Mouse (Mus musculus) adrenal gland, adult 8-10 months (tissue): ENCODE data around the gene Pex5. TPM values are rescaled to one million over a fixed set of nuclear protein-coding genes. Genes with fewer than 3 reads are reported as not detected.
"Not testable (repeated sequence)": the region's sequence is repeated elsewhere in the genome, so short reads cannot be mapped to it uniquely, and the experiment has no call there.

Source experiments
- DNase-seq: peaks from one replicate; pipeline ENCODE4 v3.0.0; 2022
- total RNA-seq, 4 experiments: library from RNA; stranded (reverse); gene quantifications; 2 replicates each; pipeline ENCODE4 v1.2.4; 2022

Pex5 gene
- total RNA-seq, 4 experiments from 2014 or later, result 62.0 to 95.7 (median 82.8) TPM

GRCm38 (mm10) chr6:124426604-124427003, 11.7 kb upstream of the Pex5 start:
- no peak for DNase-seq

- DNase-seq, result no peak
Observed at GRCm38 (mm10) chr6:124425523-124425922, 10.7 kb upstream of the Pex5 start.

GRCm38 (mm10) chr6:124425042-124425441, 10.2 kb upstream of the Pex5 start:
- not testable (repeated sequence) for DNase-seq

- no peak for DNase-seq
Observed at GRCm38 (mm10) chr6:124424068-124424498, 9.2 kb upstream of the Pex5 start.

GRCm38 (mm10) chr6:124418686-124419085, 3.8 kb upstream of the Pex5 start:
- DNase-seq, result no peak

- peak; percentile 88 for DNase-seq
Observed at GRCm38 (mm10) chr6:124415347-124416088, 651 bp upstream of the Pex5 start.

- DNase-seq, result peak; percentile 58
Observed at GRCm38 (mm10) chr6:124414150-124414926, 529 bp downstream of the Pex5 start.

- no peak for DNase-seq
Observed at GRCm38 (mm10) chr6:124413770-124414149, 1.1 kb downstream of the Pex5 start.

- DNase-seq, result no peak
Observed at GRCm38 (mm10) chr6:124408355-124408754, 6.5 kb downstream of the Pex5 start.

GRCm38 (mm10) chr6:124407180-124407579, 7.7 kb downstream of the Pex5 start:
- DNase-seq, result no peak

- no peak for DNase-seq
Observed at GRCm38 (mm10) chr6:124406326-124406725, 8.5 kb downstream of the Pex5 start.

- no peak for DNase-seq
Observed at GRCm38 (mm10) chr6:124399738-124400137, 15.1 kb downstream of the Pex5 start.

GRCm38 (mm10) chr6:124394991-124395390, 19.9 kb downstream of the Pex5 start:
- DNase-seq, result not testable (repeated sequence)

- no peak for DNase-seq
Observed at GRCm38 (mm10) chr6:124380142-124380541, 34.7 kb downstream of the Pex5 start.

- no peak for DNase-seq
Observed at GRCm38 (mm10) chr6:124379331-124379730, 35.5 kb downstream of the Pex5 start.

- DNase-seq, result no peak
Observed at GRCm38 (mm10) chr6:124377494-124378255, 37.2 kb downstream of the Pex5 start.

GRCm38 (mm10) chr6:124376311-124376710, 38.6 kb downstream of the Pex5 start:
- no peak for DNase-seq

GRCm38 (mm10) chr6:124375435-124375884, 39.4 kb downstream of the Pex5 start:
- DNase-seq, result no peak

- DNase-seq, result no peak
Observed at GRCm38 (mm10) chr6:124374683-124375082, 40.2 kb downstream of the Pex5 start.

- DNase-seq, result no peak
Observed at GRCm38 (mm10) chr6:124373584-124374206, 41.2 kb downstream of the Pex5 start.

- DNase-seq, result no peak
Observed at GRCm38 (mm10) chr6:124364328-124364727, 50.5 kb downstream of the Pex5 start.

- DNase-seq, result no peak
Observed at GRCm38 (mm10) chr6:124360549-124360948, 54.3 kb downstream of the Pex5 start.
